Mouse (Mus musculus) cerebellum, adult 9-10 months (tissue): Measurements from ENCODE around the gene Gm3739.
"Not testable (repeated sequence)": the region's sequence is repeated elsewhere in the genome, so short reads cannot be mapped to it uniquely, and the experiment has no call there.

Experiments used
- DNase-seq: peaks from one replicate; pipeline ENCODE4 v3.0.0; 2022

Gm3739 gene

DNA sequence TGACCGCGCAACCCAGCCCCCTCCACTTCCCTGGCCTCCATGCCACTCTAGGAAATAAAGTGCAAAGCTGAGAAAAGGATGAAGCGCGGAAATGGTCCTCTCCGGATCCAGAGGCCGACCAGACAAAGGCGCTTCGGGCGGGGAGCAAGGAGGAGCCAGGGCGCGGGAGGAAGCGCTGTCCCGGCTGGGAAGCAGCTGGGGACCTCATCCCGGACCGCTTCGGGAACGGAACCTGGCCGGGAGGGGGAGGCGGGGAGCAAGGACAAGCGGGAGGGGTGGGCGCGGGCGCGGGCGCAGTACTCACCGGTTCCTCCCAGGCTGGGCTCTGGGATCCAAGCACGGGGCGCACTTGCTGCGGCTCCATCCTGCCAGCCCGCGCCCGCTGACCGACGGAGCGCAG is at the start of gene Gm3739:
Gene Gm3739 (minus strand): TSS at position 389 of the 400 bp plus-strand sequence.
- not testable (repeated sequence) for DNase-seq

DNA sequence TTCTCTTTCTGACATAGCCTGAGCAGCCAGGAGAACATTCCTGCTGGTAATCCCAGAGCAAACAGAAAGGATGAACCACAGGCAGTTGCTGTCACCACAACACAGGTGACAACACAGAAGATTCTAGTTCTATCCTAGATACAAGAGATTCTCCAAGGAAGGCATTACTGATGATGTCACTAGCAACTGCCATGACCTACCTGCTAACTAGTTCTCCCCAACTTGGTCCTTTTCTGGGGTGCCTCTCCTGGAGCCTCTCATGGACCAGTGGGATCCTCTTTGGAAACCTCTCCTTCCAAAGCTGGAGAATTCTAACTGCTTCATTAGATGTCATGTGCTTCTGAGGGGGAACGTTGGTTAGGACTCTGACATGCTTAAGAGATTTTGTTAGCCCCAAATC is 17.4 kb upstream of the Gm3739 start, which contains the start of gene Gm5797:
Gene Gm5797 (minus strand): TSS at position 101 of the 400 bp plus-strand sequence.
- not testable (repeated sequence) for DNase-seq

DNA sequence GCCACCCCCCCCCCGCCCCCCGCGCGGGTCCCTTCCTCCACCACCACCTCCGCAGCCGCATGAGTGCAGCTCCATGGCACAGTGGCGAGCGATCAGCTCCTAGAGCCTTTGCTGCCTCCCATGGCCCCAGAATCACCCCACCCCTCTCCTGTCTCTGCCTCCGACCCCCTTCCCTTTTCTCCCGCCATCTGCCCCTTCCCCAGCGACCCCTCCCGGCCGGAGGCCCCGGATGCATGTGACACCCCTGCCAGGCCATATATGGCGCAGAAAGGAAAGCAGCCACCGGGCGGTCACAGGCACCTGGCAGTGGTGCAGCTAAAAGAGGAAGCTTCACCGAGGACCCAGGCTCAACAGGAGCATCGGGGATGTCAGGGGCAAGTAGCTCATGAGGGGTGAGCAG is 244 bp upstream of the Gm3739 start:
- DNase-seq: not testable (repeated sequence)

DNA sequence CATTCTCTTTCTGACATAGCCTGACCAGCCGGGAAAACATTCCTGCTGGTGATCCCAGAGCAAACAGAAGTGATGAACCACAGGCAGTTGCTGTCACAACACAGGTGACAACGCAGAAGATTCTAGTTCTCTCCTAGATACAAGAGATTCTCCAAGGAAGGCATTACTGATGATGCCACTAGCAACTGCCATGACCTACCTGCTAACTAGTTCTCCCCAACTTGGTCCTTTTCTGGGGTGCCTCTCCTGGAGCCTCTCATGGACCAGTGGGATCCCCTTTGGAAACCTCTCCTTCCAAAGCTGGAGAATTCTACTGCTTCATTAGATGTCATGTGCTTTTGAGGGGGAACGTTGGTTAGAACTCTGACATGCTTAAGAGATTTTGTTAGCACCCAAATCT is 50.2 kb downstream of the Gm3739 start, which contains the start of gene Gm3727:
Gene Gm3727 (minus strand): TSS at position 101 of the 400 bp plus-strand sequence.
- DNase-seq: not testable (repeated sequence)
